Mouse (Mus musculus) hindbrain, embryonic 13.5 days (tissue): ENCODE measurements at regions not wholly inside any gene's neighbourhood (a gene's known extent, or its start where the extent isn't known, plus 50 kb on each side); places are given as distances from the start of the nearest gene placed in this dataset.

ENCODE experiments used
- ATAC-seq: fragments of 200-750 bp; cut with Nextera tagmentation; 2 replicates; pipeline ENCODE4 v1.8.0; 2017; ENCODE audit warnings: moderate TSS enrichment; ENCODE audit not compliant: low FRiP score
- H3K27ac ChIP-seq: fragments of 300-500 bp; sonication (generic); 2 replicates; pipeline ENCODE4 v1.5.1; 2015; ENCODE audit warnings: inconsistent platforms, mild to moderate bottlenecking, moderate library complexity
- H3K27me3 ChIP-seq: fragments of 300-500 bp; sonication (generic); 2 replicates; pipeline ENCODE4 v1.6.1; 2015; ENCODE audit warnings: mild to moderate bottlenecking, inconsistent platforms
- H3K36me3 ChIP-seq: fragments of 300-500 bp; sonication (generic); 2 replicates; pipeline ENCODE4 v1.6.1; 2015; ENCODE audit warnings: mild to moderate bottlenecking, inconsistent platforms
- H3K4me1 ChIP-seq: fragments of 300-500 bp; sonication (generic); replicated peaks from 2 replicates; pipeline ENCODE4 v1.6.1; 2015; ENCODE audit warnings: inconsistent platforms
- H3K4me2 ChIP-seq: fragments of 300-500 bp; sonication (generic); 2 replicates; pipeline ENCODE4 v1.6.1; 2015; ENCODE audit warnings: inconsistent platforms, mild to moderate bottlenecking, moderate library complexity
- H3K4me3 ChIP-seq: fragments of 300-500 bp; sonication (generic); 2 replicates; pipeline ENCODE4 v1.5.1; 2015; ENCODE audit warnings: mild to moderate bottlenecking, inconsistent platforms
- H3K9ac ChIP-seq: fragments of 300-500 bp; sonication (generic); 2 replicates; pipeline ENCODE4 v1.6.1; 2015; ENCODE audit warnings: mild to moderate bottlenecking, inconsistent platforms
- H3K9me3 ChIP-seq: fragments of 300-500 bp; sonication (generic); 2 replicates; pipeline ENCODE4 v1.6.1; 2016; ENCODE audit warnings: inconsistent platforms
- WGBS: fragments of 180-500 bp; shearing (Covaris S2); methylation state at CpG from one replicate; pipeline ENCODE4 v1.1.7; 2015; 5-methylcytosine and 5-hydroxymethylcytosine counted together

GRCm38 (mm10) chr7:135860741-135861408, 144.7 kb upstream of the Mki67 start:
- H3K27me3 ChIP-seq = 0 out of 2 replicates have a peak, but pooled peaks cover 5% of the 10 kb centered on the region
- H3K4me2 ChIP-seq = no peak overlapping the region
- no peak for ATAC-seq
- H3K4me1 ChIP-seq = peaks cover 35% of the 10 kb centered on the region
- H3K9me3 ChIP-seq = no peaks in the 10 kb centered on the region
- H3K36me3 ChIP-seq = no peaks in the 10 kb centered on the region
- H3K9ac ChIP-seq = no peak overlapping the region
- H3K4me3 ChIP-seq = no peak overlapping the region
- 71% methylated on average over 14 of the region's 14 CpGs for WGBS
- no peak overlapping the region for H3K27ac ChIP-seq

- peaks cover 35% of the 10 kb centered on the region for H3K4me1 ChIP-seq
- H3K4me2 ChIP-seq = no peak overlapping the region
- no peaks in the 10 kb centered on the region for H3K9me3 ChIP-seq
- 0 out of 2 replicates have a peak, but pooled peaks cover 5% of the 10 kb centered on the region for H3K27me3 ChIP-seq
- WGBS = 56% methylated on average over 7 of the region's 7 CpGs
- no peaks in the 10 kb centered on the region for H3K36me3 ChIP-seq
- no peak for ATAC-seq
- no peak overlapping the region for H3K9ac ChIP-seq
- no peak overlapping the region for H3K27ac ChIP-seq
- no peak overlapping the region for H3K4me3 ChIP-seq
Observed at GRCm38 (mm10) chr7:135861409-135861805, 145.2 kb upstream of the Mki67 start.

- H3K9ac ChIP-seq = no peak overlapping the region
- WGBS = 59% methylated on average over 22 of the region's 22 CpGs
Observed at GRCm38 (mm10) chr7:135863581-135864426, 147.6 kb upstream of the Mki67 start.

GRCm38 (mm10) chr7:135870981-135871380, 154.8 kb upstream of the Mki67 start:
- 89% methylated on average over 6 of the region's 6 CpGs for WGBS
- ATAC-seq = no peak
- Histone ChIP-seq H3K4me1 (peaks cover 6% of the 10 kb centered on the region; the same call in 1 of the 2 replicates), H3K4me3 (no peak overlapping the region), H3K36me3 (no peaks in the 10 kb centered on the region), H3K9me3 (no peaks in the 10 kb centered on the region), H3K27me3 (no peaks in the 10 kb centered on the region), H3K27ac (no peak overlapping the region), H3K4me2 (no peak overlapping the region), H3K9ac (no peak overlapping the region)

More at GRCm38 (mm10) chr7:135863581-135864426, 147.6 kb upstream of the Mki67 start:
- Histone ChIP-seq H3K4me3 (no peak overlapping the region), H3K27ac (no peak overlapping the region; the same call in 1 of the 2 replicates), H3K4me2 (no peak overlapping the region), H3K9me3 (no peaks in the 10 kb centered on the region), H3K36me3 (no peaks in the 10 kb centered on the region), H3K4me1 (peaks cover 35% of the 10 kb centered on the region), H3K27me3 (0 out of 2 replicates have a peak, but pooled peaks cover 3% of the 10 kb centered on the region)
- no peak for ATAC-seq

- 81% methylated on average over 6 of the region's 6 CpGs for WGBS
- Histone ChIP-seq H3K36me3 (no peaks in the 10 kb centered on the region), H3K9ac (no peak overlapping the region), H3K27me3 (no peaks in the 10 kb centered on the region), H3K4me3 (no peak overlapping the region), H3K9me3 (0 out of 2 replicates have a peak, but pooled peaks cover 4% of the 10 kb centered on the region), H3K4me1 (peaks cover 20% of the 10 kb centered on the region), H3K27ac (0 out of 2 replicates have a peak overlapping the region, but pooled peaks have one; percentile 14), H3K4me2 (no peak overlapping the region)
- ATAC-seq = no peak
Observed at GRCm38 (mm10) chr7:135877091-135877874, 161.1 kb upstream of the Mki67 start.

GRCm38 (mm10) chr7:135878750-135879149, 162.6 kb upstream of the Mki67 start:
- Histone ChIP-seq H3K4me3 (no peak overlapping the region), H3K27me3 (no peaks in the 10 kb centered on the region), H3K27ac (no peak overlapping the region), H3K4me2 (no peak overlapping the region), H3K9me3 (0 out of 2 replicates have a peak, but pooled peaks cover 4% of the 10 kb centered on the region), H3K4me1 (peaks cover 20% of the 10 kb centered on the region), H3K36me3 (no peaks in the 10 kb centered on the region), H3K9ac (no peak overlapping the region)
- no peak for ATAC-seq
- WGBS = 64% methylated on average over 3 of the region's 3 CpGs

- 0 out of 2 replicates have a peak, but pooled peaks cover 4% of the 10 kb centered on the region for H3K9me3 ChIP-seq
- H3K4me2 ChIP-seq = no peak overlapping the region
- 89% methylated on average over 9 of the region's 9 CpGs for WGBS
- no peak for ATAC-seq
- no peaks in the 10 kb centered on the region for H3K36me3 ChIP-seq
- H3K4me3 ChIP-seq = no peak overlapping the region
- peaks cover 19% of the 10 kb centered on the region for H3K4me1 ChIP-seq
- H3K27ac ChIP-seq = no peak overlapping the region
- no peaks in the 10 kb centered on the region for H3K27me3 ChIP-seq
- H3K9ac ChIP-seq = no peak overlapping the region
Observed at GRCm38 (mm10) chr7:135880446-135880845, 164.3 kb upstream of the Mki67 start.

- 95% methylated on average over 4 of the region's 4 CpGs for WGBS
- Histone ChIP-seq H3K27ac (no peak overlapping the region), H3K4me3 (no peak overlapping the region), H3K9me3 (0 out of 2 replicates have a peak, but pooled peaks cover 4% of the 10 kb centered on the region), H3K27me3 (0 out of 2 replicates have a peak, but pooled peaks cover 6% of the 10 kb centered on the region), H3K36me3 (no peaks in the 10 kb centered on the region), H3K4me2 (no peak overlapping the region), H3K9ac (no peak overlapping the region), H3K4me1 (peaks cover 6% of the 10 kb centered on the region; the same call in 1 of the 2 replicates)
- ATAC-seq = no peak
Observed at GRCm38 (mm10) chr7:135882306-135882705, 166.1 kb upstream of the Mki67 start.

- Histone ChIP-seq H3K4me1 (peaks cover 14% of the 10 kb centered on the region), H3K4me3 (no peak overlapping the region), H3K4me2 (peak overlapping the region; percentile 36), H3K9me3 (no peaks in the 10 kb centered on the region), H3K36me3 (no peaks in the 10 kb centered on the region), H3K27me3 (0 out of 2 replicates have a peak, but pooled peaks cover 6% of the 10 kb centered on the region), H3K27ac (peak overlapping the region; percentile 40; the same call in 1 of the 2 replicates), H3K9ac (peak overlapping the region; percentile 51; the same call in 1 of the 2 replicates)
- 0 out of 2 replicates have a peak, but pooled peaks have one; percentile 21 for ATAC-seq
- 13% methylated on average over 3 of the region's 3 CpGs for WGBS
Observed at GRCm38 (mm10) chr7:135888598-135888997, 172.4 kb upstream of the Mki67 start.

- ATAC-seq = peak; percentile 59; the same call in 1 of the 2 replicates
- peak overlapping the region; percentile 40 for H3K27ac ChIP-seq
- 7% methylated on average over 17 of the region's 17 CpGs for WGBS
Observed at GRCm38 (mm10) chr7:135889016-135889726, 173.0 kb upstream of the Mki67 start.

GRCm38 (mm10) chr7:135898876-135899275, 182.7 kb upstream of the Mki67 start:
- Histone ChIP-seq H3K9ac (no peak overlapping the region), H3K4me1 (peaks cover 13% of the 10 kb centered on the region), H3K27ac (no peak overlapping the region), H3K27me3 (no peaks in the 10 kb centered on the region), H3K4me3 (no peak overlapping the region), H3K9me3 (no peaks in the 10 kb centered on the region), H3K36me3 (no peaks in the 10 kb centered on the region), H3K4me2 (no peak overlapping the region)
- ATAC-seq = no peak
- 74% methylated on average over 2 of the region's 2 CpGs for WGBS

More at GRCm38 (mm10) chr7:135889016-135889726, 173.0 kb upstream of the Mki67 start:
- no peak overlapping the region for H3K4me3 ChIP-seq
- 0 out of 2 replicates have a peak, but pooled peaks cover 6% of the 10 kb centered on the region for H3K27me3 ChIP-seq
- H3K4me2 ChIP-seq = peak overlapping the region; percentile 36
- peak overlapping the region; percentile 51; the same call in 1 of the 2 replicates for H3K9ac ChIP-seq
- H3K9me3 ChIP-seq = no peaks in the 10 kb centered on the region
- peaks cover 14% of the 10 kb centered on the region for H3K4me1 ChIP-seq
- no peaks in the 10 kb centered on the region for H3K36me3 ChIP-seq
